Mouse (Mus musculus) cerebellum, adult 9-10 months (tissue): ENCODE data around the gene Dapk3.

Experiments
- DNase-seq: peaks from one replicate; pipeline ENCODE4 v3.0.0; 2022

Dapk3 gene

GRCm38 (mm10) chr10:81182336-81183333, at the start of gene Dapk3:
Gene Dapk3 (plus strand): TSS chr10:81183005.
- DNase-seq: peak; percentile 99

- peak; percentile 69 for DNase-seq
These were observed 48.6 kb upstream of the Dapk3 start for GRCm38 (mm10) chr10:81134181-81134587.

GRCm38 (mm10) chr10:81134966-81135681, 47.7 kb upstream of the Dapk3 start, which contains the start of gene Zbtb7a:
Gene Zbtb7a (plus strand): TSS chr10:81135220.
- peak; percentile 75 for DNase-seq

- DNase-seq: peak; percentile 79
These were observed 46.7 kb upstream of the Dapk3 start for GRCm38 (mm10) chr10:81135831-81136705.

- peak; percentile 91 for DNase-seq
These were observed 46.0 kb upstream of the Dapk3 start for GRCm38 (mm10) chr10:81136706-81137231.

- peak; percentile 100 for DNase-seq
These were observed 45.3 kb upstream of the Dapk3 start for GRCm38 (mm10) chr10:81137252-81138130.

- DNase-seq: peak; percentile 84
These were observed 44.5 kb upstream of the Dapk3 start for GRCm38 (mm10) chr10:81138131-81138782.

GRCm38 (mm10) chr10:81138821-81139528, 43.8 kb upstream of the Dapk3 start:
- DNase-seq: peak; percentile 68

GRCm38 (mm10) chr10:81139529-81139846, 43.3 kb upstream of the Dapk3 start:
- peak; percentile 72 for DNase-seq

- peak; percentile 77 for DNase-seq
These were observed 42.8 kb upstream of the Dapk3 start for GRCm38 (mm10) chr10:81140005-81140404.

GRCm38 (mm10) chr10:81140717-81141454, 41.9 kb upstream of the Dapk3 start:
- DNase-seq: peak; percentile 66

GRCm38 (mm10) chr10:81141455-81142210, 41.2 kb upstream of the Dapk3 start:
- DNase-seq: peak; percentile 66

- peak; percentile 74 for DNase-seq
These were observed 40.2 kb upstream of the Dapk3 start for GRCm38 (mm10) chr10:81142551-81142981.

GRCm38 (mm10) chr10:81143157-81143633, 39.6 kb upstream of the Dapk3 start:
- peak; percentile 82 for DNase-seq

- DNase-seq: no peak
These were observed 38.9 kb upstream of the Dapk3 start for GRCm38 (mm10) chr10:81143845-81144437.

GRCm38 (mm10) chr10:81144667-81145066, 38.1 kb upstream of the Dapk3 start:
- no peak for DNase-seq

GRCm38 (mm10) chr10:81145307-81145706, 37.5 kb upstream of the Dapk3 start:
- DNase-seq: no peak

GRCm38 (mm10) chr10:81145778-81146177, 37.0 kb upstream of the Dapk3 start:
- DNase-seq: no peak
